Mouse (Mus musculus) forebrain, embryonic 12.5 days (tissue): ENCODE results near the gene Sez6l. TPM values are rescaled to one million over a fixed set of nuclear protein-coding genes. Genes with fewer than 3 reads are reported as not detected.

Experiments
- ATAC-seq: fragments of 200-750 bp; cut with Nextera tagmentation; 2 replicates; pipeline ENCODE4 v1.8.0; 2017; ENCODE audit warnings: moderate TSS enrichment; ENCODE audit not compliant: low FRiP score
- H3K27ac ChIP-seq: fragments of 300-500 bp; sonication (generic); 2 replicates; pipeline ENCODE4 v1.5.1; 2016; ENCODE audit warnings: mild to moderate bottlenecking
- H3K27me3 ChIP-seq: fragments of 300-500 bp; sonication (generic); 2 replicates; pipeline ENCODE4 v1.6.1; 2016; ENCODE audit warnings: mild to moderate bottlenecking
- H3K36me3 ChIP-seq: fragments of 300-500 bp; sonication (generic); replicated peaks from 2 replicates; pipeline ENCODE4 v1.6.1; 2016; ENCODE audit warnings: mild to moderate bottlenecking
- H3K4me1 ChIP-seq: fragments of 300-500 bp; sonication (generic); 2 replicates; pipeline ENCODE4 v1.6.1; 2016
- H3K4me2 ChIP-seq: fragments of 300-500 bp; sonication (generic); 2 replicates; pipeline ENCODE4 v1.6.1; 2016; ENCODE audit warnings: mild to moderate bottlenecking, moderate library complexity
- H3K4me3 ChIP-seq: fragments of 300-500 bp; sonication (generic); replicated peaks from 2 replicates; pipeline ENCODE4 v1.5.1; 2016; ENCODE audit warnings: mild to moderate bottlenecking
- H3K9ac ChIP-seq: fragments of 300-500 bp; sonication (generic); 2 replicates; pipeline ENCODE4 v1.6.1; 2016; ENCODE audit warnings: mild to moderate bottlenecking
- H3K9me3 ChIP-seq: fragments of 300-500 bp; sonication (generic); 2 replicates; pipeline ENCODE4 v1.6.1; 2016
- WGBS: fragments of 180-500 bp; shearing (Covaris S2); methylation state at CpG from one replicate; pipeline ENCODE4 v1.1.7; 2016; 5-methylcytosine and 5-hydroxymethylcytosine counted together
- polyA plus RNA-seq: library from polyadenylated mRNA; unstranded; fragments of >200 nt; fragmentation: Nextera tagmentation; extraction: Ambion mirVana; gene quantifications from 2 replicates; pipeline ENCODE4 v1.2.1, GENCODE M21; 2016

Gene Sez6l
- polyA plus RNA-seq, 1 experiment from 2014 or later: 13.4 TPM

DNA sequence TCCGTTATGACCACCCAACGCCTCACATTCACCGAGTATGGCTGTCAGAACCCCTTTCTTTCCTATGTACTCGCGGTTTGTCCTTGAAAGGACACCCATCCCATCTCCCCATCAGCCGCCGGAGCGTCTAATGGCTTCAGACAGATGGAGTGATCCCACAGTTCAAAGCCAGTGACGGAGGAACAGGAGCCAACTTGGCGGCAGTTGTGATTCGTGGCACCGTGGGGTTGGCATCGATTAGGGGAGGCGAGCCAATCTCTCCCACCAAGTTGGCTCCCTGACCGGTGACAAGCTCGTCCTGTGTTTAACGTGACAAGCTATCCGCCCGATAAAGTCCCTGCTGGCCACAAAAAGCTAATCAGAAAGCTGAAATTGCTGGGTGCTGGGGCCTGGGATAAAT is 50.0 kb downstream of the Sez6l start:
- H3K9me3 ChIP-seq: no peaks in the 10 kb centered on the region
- H3K27ac ChIP-seq: no peak overlapping the region
- H3K27me3 ChIP-seq: peaks cover 5% of the 10 kb centered on the region; the same call in 1 of the 2 replicates
- no peak overlapping the region for H3K4me3 ChIP-seq
- H3K4me2 ChIP-seq: no peak overlapping the region
- no peaks in the 10 kb centered on the region; the same call in 1 of the 2 replicates for H3K36me3 ChIP-seq
- ATAC-seq: no peak
- peaks cover 28% of the 10 kb centered on the region for H3K4me1 ChIP-seq
- 80% methylated on average over 19 of the region's 19 CpGs for WGBS
- H3K9ac ChIP-seq: no peak overlapping the region

DNA sequence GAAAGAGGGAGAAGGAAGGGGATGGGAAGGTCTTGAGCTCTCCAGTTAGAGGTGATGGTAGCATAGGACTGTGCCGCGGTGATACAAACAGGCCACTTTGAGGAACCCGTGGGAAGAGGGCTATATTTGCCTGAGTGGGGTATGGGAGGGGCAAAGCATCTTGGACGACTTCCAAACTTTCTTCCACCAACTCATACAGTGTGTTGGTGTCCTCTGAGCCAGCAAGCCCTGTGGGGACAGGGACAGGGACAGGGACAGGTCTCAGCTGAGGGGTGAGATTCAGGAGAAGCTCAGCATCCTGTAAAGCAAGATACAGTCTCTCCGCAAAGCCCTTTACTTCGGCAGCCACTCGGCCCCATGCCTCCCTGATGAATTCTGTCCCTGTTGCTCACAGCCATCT is 50.5 kb downstream of the Sez6l start:
- H3K9me3 ChIP-seq: no peaks in the 10 kb centered on the region
- H3K9ac ChIP-seq: no peak overlapping the region
- H3K36me3 ChIP-seq: no peaks in the 10 kb centered on the region; the same call in 1 of the 2 replicates
- no peak overlapping the region for H3K4me3 ChIP-seq
- no peak overlapping the region for H3K4me2 ChIP-seq
- peaks cover 3% of the 10 kb centered on the region; the same call in 1 of the 2 replicates for H3K27me3 ChIP-seq
- H3K27ac ChIP-seq: no peak overlapping the region
- peaks cover 32% of the 10 kb centered on the region for H3K4me1 ChIP-seq
- WGBS: 77% methylated on average over 7 of the region's 7 CpGs
- no peak for ATAC-seq

DNA sequence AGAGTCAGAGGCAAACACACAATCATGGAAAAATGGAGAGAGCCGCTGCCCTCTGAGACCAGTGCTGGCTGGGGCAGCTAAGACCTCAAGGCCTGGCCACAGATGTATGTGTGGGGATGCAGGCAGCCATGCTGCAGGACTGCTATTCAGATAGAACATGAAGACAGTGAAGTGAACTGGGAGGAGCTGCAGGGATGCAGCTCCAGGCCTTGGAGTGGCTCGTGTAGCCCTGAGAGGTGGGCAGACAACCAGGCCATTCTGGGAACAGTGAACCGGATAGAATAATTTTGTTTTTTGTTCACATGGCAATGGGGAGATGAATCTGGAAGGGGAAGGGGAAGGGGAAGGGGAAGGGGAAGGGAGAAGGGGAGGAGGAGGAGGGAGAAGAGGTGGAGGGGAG is 51.0 kb downstream of the Sez6l start:
- Histone ChIP-seq H3K27me3 (0 out of 2 replicates have a peak, but pooled peaks cover 2% of the 10 kb centered on the region), H3K9me3 (no peaks in the 10 kb centered on the region), H3K36me3 (no peaks in the 10 kb centered on the region; the same call in 1 of the 2 replicates), H3K9ac (no peak overlapping the region), H3K4me2 (no peak overlapping the region), H3K4me1 (peaks cover 32% of the 10 kb centered on the region), H3K4me3 (no peak overlapping the region), H3K27ac (0 out of 2 replicates have a peak overlapping the region, but pooled peaks have one; percentile 5)
- no peak for ATAC-seq
- WGBS: 75% methylated on average over 3 of the region's 3 CpGs

DNA sequence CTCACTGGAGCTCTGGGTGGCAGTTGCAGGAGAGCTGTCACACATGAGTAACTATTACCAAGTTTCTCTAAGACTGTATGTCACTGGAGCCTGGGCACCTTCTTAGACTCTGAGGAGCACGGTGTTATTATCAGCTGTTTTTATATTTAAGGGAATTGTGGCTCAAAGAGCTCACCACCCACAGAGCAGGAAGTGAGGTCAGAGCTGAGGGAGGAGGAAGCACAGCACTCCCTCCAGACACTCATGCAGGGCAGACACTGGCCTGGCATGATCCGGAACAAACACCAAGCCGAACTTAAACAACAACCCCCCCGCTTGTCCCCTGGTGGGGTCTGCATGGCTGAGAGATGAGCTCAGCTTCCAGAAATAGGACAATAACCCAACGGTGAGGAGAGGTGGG is 51.7 kb downstream of the Sez6l start:
- no peak for ATAC-seq
- H3K36me3 ChIP-seq: no peaks in the 10 kb centered on the region; the same call in 1 of the 2 replicates
- H3K4me1 ChIP-seq: peaks cover 36% of the 10 kb centered on the region
- 0 out of 2 replicates have a peak, but pooled peaks cover 2% of the 10 kb centered on the region for H3K27me3 ChIP-seq
- no peak overlapping the region for H3K27ac ChIP-seq
- no peak overlapping the region for H3K4me3 ChIP-seq
- H3K9me3 ChIP-seq: no peaks in the 10 kb centered on the region
- H3K9ac ChIP-seq: no peak overlapping the region
- no peak overlapping the region for H3K4me2 ChIP-seq
- 81% methylated on average over 5 of the region's 5 CpGs for WGBS

DNA sequence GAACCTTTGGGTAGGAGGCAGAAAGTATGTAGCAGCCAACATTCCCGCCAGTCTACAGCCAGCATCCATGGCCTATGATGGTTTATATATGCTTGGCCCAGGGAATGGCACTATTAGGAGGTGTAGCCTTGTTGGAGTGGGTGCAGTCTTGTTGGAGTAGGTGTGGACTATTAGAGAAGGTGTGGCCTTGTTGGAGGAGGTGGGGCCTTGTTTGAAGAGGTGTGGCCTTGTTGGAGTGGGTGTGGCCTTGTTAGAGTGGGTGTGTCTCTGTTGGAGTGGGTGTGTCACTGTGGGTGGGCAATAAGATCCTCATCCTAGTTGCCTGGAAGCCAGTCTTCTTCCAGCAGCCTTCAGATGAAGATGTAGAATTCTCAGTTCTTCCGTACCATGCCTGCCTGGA is 53.2 kb downstream of the Sez6l start:
- H3K27me3 ChIP-seq: peaks cover 4% of the 10 kb centered on the region; the same call in 1 of the 2 replicates
- WGBS: 94% methylated on average over 2 of the region's 2 CpGs
- ATAC-seq: no peak

DNA sequence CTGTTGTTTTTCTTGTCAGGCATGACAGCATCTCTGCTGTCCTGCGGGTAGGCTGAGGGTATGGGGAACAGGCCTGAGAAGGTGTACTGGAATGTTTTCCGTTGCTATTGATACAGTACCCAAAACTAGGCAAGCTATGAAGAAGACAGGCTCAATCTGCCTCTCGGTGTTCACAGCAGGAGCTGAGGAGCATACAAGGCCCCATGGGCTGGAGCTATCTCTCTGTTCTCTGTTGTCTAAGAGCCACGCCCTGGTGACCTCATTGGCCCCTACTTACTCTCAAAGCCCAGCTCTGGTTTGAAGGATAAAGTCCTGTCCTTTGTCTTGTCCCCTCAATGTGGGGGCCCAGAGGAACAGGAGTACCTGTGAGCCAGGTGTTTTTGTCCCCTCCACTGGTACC is 53.7 kb downstream of the Sez6l start:
- no peak overlapping the region for H3K4me2 ChIP-seq
- peaks cover 6% of the 10 kb centered on the region; the same call in 1 of the 2 replicates for H3K27me3 ChIP-seq
- no peaks in the 10 kb centered on the region for H3K9me3 ChIP-seq
- H3K36me3 ChIP-seq: no peaks in the 10 kb centered on the region; the same call in 1 of the 2 replicates
- H3K4me3 ChIP-seq: no peak overlapping the region
- 82% methylated on average over 4 of the region's 4 CpGs for WGBS
- ATAC-seq: no peak
- no peak overlapping the region for H3K9ac ChIP-seq
- peaks cover 47% of the 10 kb centered on the region for H3K4me1 ChIP-seq
- no peak overlapping the region for H3K27ac ChIP-seq

More for the DNA sequence above, 53.2 kb downstream of the Sez6l start:
- no peak overlapping the region for H3K4me2 ChIP-seq
- H3K9me3 ChIP-seq: no peaks in the 10 kb centered on the region
- H3K4me3 ChIP-seq: no peak overlapping the region
- no peak overlapping the region for H3K9ac ChIP-seq
- no peak overlapping the region for H3K27ac ChIP-seq
- H3K36me3 ChIP-seq: no peaks in the 10 kb centered on the region; the same call in 1 of the 2 replicates
- peaks cover 48% of the 10 kb centered on the region for H3K4me1 ChIP-seq

DNA sequence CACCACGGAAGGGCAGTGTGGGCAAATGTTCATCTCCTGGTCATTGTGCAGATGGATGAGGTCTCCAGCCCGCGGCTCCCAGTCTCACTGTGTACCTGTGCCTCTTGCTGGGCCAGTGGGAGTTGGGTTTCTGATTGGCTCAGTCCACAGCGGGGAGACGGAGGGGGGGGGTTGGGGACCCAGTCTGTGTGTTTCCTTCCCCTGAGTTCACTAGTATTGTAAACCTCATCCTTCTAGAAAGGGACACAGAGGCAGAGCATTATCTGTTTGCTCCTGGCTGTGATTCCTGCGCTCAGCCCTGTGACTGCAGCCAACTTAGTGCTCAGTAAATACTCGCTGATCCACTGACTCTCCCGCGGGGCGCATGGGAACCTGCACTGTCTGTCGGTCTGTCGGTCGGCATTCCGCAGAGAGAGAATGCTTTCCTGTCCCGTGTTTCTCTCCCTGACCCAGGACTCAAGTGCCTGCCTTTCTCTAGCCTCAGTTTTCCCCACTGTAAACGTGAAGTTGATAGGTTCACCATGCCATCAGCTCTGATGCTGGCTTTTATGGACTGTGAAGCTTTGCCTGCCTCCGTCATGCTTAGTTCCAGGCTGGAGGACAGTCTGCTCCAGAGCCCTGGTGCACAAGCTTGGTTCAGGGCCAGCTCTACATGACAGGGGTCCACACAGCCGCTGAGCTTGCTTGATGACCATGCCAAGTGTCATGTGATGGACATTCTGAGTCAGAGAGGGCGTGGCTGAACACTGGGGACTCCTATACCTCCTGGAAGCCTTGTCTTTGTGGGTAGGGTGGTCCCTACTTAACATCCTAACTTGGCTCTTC is 55.1 kb downstream of the Sez6l start:
- no peaks in the 10 kb centered on the region; the same call in 1 of the 2 replicates for H3K36me3 ChIP-seq
- peak overlapping the region; percentile 31 for H3K4me2 ChIP-seq
- peak overlapping the region; percentile 78 for H3K27ac ChIP-seq
- ATAC-seq: 0 out of 2 replicates have a peak, but pooled peaks have one; percentile 15
- H3K4me1 ChIP-seq: peaks cover 51% of the 10 kb centered on the region
- H3K4me3 ChIP-seq: no peak overlapping the region
- H3K27me3 ChIP-seq: peaks cover 6% of the 10 kb centered on the region; the same call in 1 of the 2 replicates
- no peaks in the 10 kb centered on the region for H3K9me3 ChIP-seq
- WGBS: 10% methylated on average over 19 of the region's 19 CpGs
- no peak overlapping the region for H3K9ac ChIP-seq

DNA sequence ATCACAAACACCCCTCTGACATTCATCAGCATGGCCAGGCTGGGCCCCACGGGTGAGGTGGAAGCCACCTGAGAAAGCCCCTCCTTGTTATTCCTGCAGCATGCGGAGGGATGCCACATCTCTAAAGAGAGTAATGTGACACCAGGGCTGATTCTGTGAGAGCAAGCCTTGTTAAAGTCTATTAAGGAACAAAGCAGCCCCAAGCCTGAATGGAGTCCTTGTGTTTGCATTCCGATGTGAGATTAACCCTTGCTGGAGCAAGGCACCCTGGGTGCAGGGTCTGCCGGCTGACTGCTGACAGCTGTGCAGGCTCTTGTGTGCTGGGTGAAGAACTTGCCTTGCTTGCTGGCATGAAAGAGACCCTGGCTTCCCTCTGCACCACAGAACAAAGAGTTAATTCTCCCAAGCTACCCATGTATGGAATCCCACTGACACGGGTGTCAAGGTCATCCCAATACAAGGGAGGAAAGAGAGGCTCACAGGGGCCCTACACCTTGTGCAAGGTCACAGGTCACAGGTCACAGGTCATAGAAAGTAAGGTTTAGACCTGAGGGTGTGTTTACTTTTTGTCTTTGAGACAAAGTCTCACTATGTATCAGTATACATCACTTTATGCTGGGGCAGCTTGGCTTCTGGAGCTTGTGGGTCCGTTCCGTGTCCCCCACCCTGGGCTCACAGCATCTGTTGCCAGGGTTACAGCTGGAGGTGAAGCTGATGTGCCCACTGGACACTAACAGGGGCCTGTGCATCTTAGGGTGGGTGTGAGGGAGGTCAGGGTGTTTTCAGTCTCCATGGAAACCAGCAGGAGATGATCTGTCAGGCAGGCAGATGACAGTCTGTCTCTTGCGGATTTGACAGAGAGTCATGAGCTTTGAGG is 55.9 kb downstream of the Sez6l start:
- H3K27ac ChIP-seq: peak overlapping the region; percentile 78
- WGBS: 0% methylated on average over 8 of the region's 8 CpGs
- no peak overlapping the region for H3K4me3 ChIP-seq
- peak; percentile 87 for ATAC-seq
- no peak overlapping the region for H3K9ac ChIP-seq
- H3K36me3 ChIP-seq: no peaks in the 10 kb centered on the region; the same call in 1 of the 2 replicates
- peaks cover 46% of the 10 kb centered on the region for H3K4me1 ChIP-seq
- peak overlapping the region; percentile 31 for H3K4me2 ChIP-seq
- H3K27me3 ChIP-seq: peaks cover 6% of the 10 kb centered on the region; the same call in 1 of the 2 replicates
- no peaks in the 10 kb centered on the region for H3K9me3 ChIP-seq

DNA sequence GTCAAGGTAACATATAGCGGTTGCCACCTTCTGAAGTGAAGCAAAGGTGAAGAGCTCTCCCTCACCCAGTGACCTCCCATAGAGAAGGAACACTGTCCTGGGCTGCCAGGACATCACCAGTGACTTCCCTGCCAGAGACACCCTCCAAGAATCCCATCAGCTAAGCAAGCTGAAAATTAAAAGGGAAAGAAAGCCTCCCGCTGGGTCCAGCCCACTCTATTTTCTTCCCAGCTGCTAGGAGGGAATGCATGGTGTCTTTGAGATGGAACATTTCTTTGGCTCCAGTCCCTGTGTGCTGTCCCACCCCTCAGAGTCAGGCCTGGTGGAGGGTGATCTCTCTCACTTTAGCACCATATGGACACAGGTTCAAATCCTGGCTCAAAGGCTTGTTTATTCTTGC is 58.2 kb downstream of the Sez6l start:
- Histone ChIP-seq H3K4me1 (peaks cover 52% of the 10 kb centered on the region), H3K27me3 (peaks cover 6% of the 10 kb centered on the region; the same call in 1 of the 2 replicates), H3K9me3 (no peaks in the 10 kb centered on the region), H3K36me3 (no peaks in the 10 kb centered on the region; the same call in 1 of the 2 replicates), H3K27ac (0 out of 2 replicates have a peak overlapping the region, but pooled peaks have one; percentile 25), H3K4me2 (no peak overlapping the region), H3K9ac (no peak overlapping the region), H3K4me3 (no peak overlapping the region)
- no peak for ATAC-seq
- 53% methylated on average over 2 of the region's 2 CpGs for WGBS

DNA sequence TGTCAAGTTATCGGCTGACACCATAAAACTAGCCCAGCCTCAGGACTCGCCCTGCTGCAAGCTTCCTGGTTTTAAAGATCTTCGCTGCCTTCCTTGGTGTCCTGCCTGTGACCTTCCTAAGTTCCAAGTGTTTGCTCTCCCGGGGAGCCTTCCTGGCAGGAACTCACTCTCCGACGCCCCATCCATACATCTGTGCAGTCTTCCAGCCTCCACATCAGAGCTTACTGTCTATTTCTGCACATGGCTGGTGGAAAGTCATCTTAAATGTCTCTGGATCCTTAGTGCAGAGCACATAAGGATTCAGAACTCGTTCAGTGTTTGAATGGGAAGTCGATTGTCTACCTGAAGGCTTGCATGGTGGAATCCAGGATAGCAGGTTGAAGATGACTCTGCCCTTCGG is 59.5 kb downstream of the Sez6l start:
- no peak overlapping the region for H3K4me2 ChIP-seq
- no peak for ATAC-seq
- H3K4me3 ChIP-seq: no peak overlapping the region
- no peak overlapping the region for H3K27ac ChIP-seq
- no peak overlapping the region for H3K9ac ChIP-seq
- H3K4me1 ChIP-seq: peaks cover 57% of the 10 kb centered on the region
- no peaks in the 10 kb centered on the region for H3K9me3 ChIP-seq
- 92% methylated on average over 9 of the region's 9 CpGs for WGBS
- no peaks in the 10 kb centered on the region for H3K36me3 ChIP-seq
- H3K27me3 ChIP-seq: peaks cover 3% of the 10 kb centered on the region; the same call in 1 of the 2 replicates

DNA sequence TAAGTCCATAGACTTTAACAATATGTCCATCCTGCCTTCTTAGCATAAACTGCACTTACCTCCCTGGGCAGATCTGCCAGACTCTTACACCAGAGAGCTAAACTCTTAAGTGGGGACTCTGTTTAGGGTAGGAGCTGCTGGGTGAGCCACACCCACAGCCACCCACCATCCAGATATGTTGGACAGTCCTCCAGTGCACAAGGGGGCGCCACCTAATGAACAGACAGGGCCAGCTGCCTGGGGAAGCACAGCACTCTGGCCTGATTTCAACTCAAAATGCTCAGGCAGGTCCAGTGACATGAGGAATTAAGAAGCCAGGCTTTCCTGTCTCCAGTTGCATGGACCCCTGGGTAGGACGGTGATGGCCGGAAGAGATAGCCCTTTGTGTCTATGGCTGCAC is 60.5 kb downstream of the Sez6l start:
- ATAC-seq: no peak

DNA sequence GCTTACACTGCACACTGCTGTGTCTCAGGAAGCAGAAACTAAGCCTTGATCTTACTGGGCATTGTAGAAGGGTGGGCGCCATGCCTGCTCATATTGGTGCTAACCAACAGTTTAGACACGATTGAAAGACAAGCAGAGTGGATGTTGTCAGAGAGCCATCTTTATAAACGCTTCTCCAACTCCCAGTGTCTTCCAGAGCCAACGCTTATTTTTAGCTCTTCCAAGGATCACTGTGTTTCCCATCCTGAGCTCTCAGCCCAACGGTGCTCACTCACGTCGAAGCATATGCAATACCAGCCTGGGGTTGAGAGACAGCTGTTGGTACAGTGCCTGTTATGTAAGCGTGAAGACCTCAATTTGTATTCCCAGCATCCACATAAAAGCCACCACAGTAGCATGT is 66.6 kb downstream of the Sez6l start:
- ATAC-seq: no peak
- peaks cover 26% of the 10 kb centered on the region for H3K4me1 ChIP-seq
- H3K4me2 ChIP-seq: no peak overlapping the region
- H3K9ac ChIP-seq: no peak overlapping the region
- no peaks in the 10 kb centered on the region for H3K27me3 ChIP-seq
- no peak overlapping the region for H3K4me3 ChIP-seq
- H3K27ac ChIP-seq: no peak overlapping the region
- WGBS: 85% methylated on average over 8 of the region's 8 CpGs
- H3K36me3 ChIP-seq: no peaks in the 10 kb centered on the region
- H3K9me3 ChIP-seq: no peaks in the 10 kb centered on the region

More for the DNA sequence above, 60.5 kb downstream of the Sez6l start:
- H3K36me3 ChIP-seq: no peaks in the 10 kb centered on the region
- no peak overlapping the region for H3K4me3 ChIP-seq
- H3K9ac ChIP-seq: no peak overlapping the region
- H3K27me3 ChIP-seq: peaks cover 3% of the 10 kb centered on the region; the same call in 1 of the 2 replicates
- peaks cover 49% of the 10 kb centered on the region for H3K4me1 ChIP-seq
- H3K27ac ChIP-seq: no peak overlapping the region
- H3K9me3 ChIP-seq: no peaks in the 10 kb centered on the region
- WGBS: 96% methylated on average over 3 of the region's 3 CpGs
- no peak overlapping the region for H3K4me2 ChIP-seq
